Mouse (Mus musculus) CH12.LX (cell line): ENCODE results near the gene Hmox1. TPM values are rescaled to one million over a fixed set of nuclear protein-coding genes. Genes with fewer than 3 reads are reported as not detected.

Experiments
- DNase-seq: peaks from one replicate; pipeline ENCODE4 v3.0.0-alpha.2; 2013; ENCODE audit errors: extremely low read depth
- H3K27ac ChIP-seq: 2 replicates; pipeline ENCODE4 v1.5.1; 2012; ENCODE audit warnings: low read depth, mild to moderate bottlenecking, control low read depth, moderate library complexity; ENCODE audit not compliant: insufficient read depth
- H3K27me3 ChIP-seq: replicated peaks from 2 replicates; pipeline ENCODE3; 2012; ENCODE audit warnings: inconsistent platforms
- H3K36me3 ChIP-seq, 2 experiments: replicated peaks in 1 of 2; 2 replicates each; pipeline versions ENCODE3 to v1.6.1; 2012; ENCODE audit warnings: inconsistent platforms in 1 of 2, low read length in 1 of 2, mild to moderate bottlenecking in 1 of 2, mixed read lengths in 1 of 2, moderate library complexity in 1 of 2; ENCODE audit not compliant: control insufficient read depth in 1 of 2, insufficient read depth in 1 of 2
- H3K4me1 ChIP-seq, 2 experiments: 2 replicates each; pipeline ENCODE4 v1.6.1; 2012; ENCODE audit warnings: inconsistent platforms in 1 of 2, moderate library complexity in 1 of 2; ENCODE audit not compliant: insufficient read depth in 2 of 2, control insufficient read depth in 1 of 2
- H3K4me2 ChIP-seq: 2 replicates; pipeline ENCODE4 v1.6.1; 2012; ENCODE audit warnings: low read depth, mild to moderate bottlenecking, control low read depth; ENCODE audit not compliant: poor library complexity, insufficient read depth, severe bottlenecking
- H3K4me3 ChIP-seq, 3 experiments: fragments of 150-350 bp in 1 of 3; sonication (generic) in 1 of 3; replicated peaks in 1 of 3; 2 replicates each; pipeline versions ENCODE3 to v1.5.1; 2011 to 2012; ENCODE audit warnings: low read depth in 2 of 3, low read length in 2 of 3, mild to moderate bottlenecking in 2 of 3, moderate library complexity in 2 of 3, control low read depth in 1 of 3, improper control_type of control experiment in 1 of 3, inconsistent platforms in 1 of 3, mixed read lengths in 1 of 3; ENCODE audit not compliant: poor library complexity in 1 of 3
- H3K79me2 ChIP-seq: replicated peaks from 2 replicates; pipeline ENCODE4 v1.6.1; 2012; ENCODE audit warnings: mild to moderate bottlenecking, moderate library complexity; ENCODE audit not compliant: control insufficient read depth, poor library complexity, insufficient read depth, severe bottlenecking; ENCODE audit errors: extremely low read depth
- H3K9ac ChIP-seq: 2 replicates; pipeline ENCODE4 v1.6.1; 2012; ENCODE audit warnings: low read depth, mild to moderate bottlenecking, control low read depth, moderate library complexity; ENCODE audit not compliant: insufficient read depth
- H3K9me3 ChIP-seq: replicated peaks from 2 replicates; pipeline ENCODE3; 2012; ENCODE audit warnings: low read length, inconsistent platforms, mixed read lengths
- CHD1 ChIP-seq: IDR thresholded peaks from 2 replicates; pipeline ENCODE4 v1.6.1; 2012; ENCODE audit warnings: low read depth, low read length, improper control_type of control experiment, inconsistent platforms
- CHD2 ChIP-seq: IDR thresholded peaks from 2 replicates; pipeline ENCODE4 v1.6.1; 2011; ENCODE audit warnings: low read length, improper control_type of control experiment
- E2F4 ChIP-seq: IDR thresholded peaks from 2 replicates; pipeline ENCODE4 v1.6.1; 2011; ENCODE audit warnings: low read depth, low read length, improper control_type of control experiment; ENCODE audit not compliant: insufficient replicate concordance
- ELF1 ChIP-seq: IDR thresholded peaks from 2 replicates; pipeline ENCODE4 v1.6.1; 2014; ENCODE audit warnings: low read depth, mild to moderate bottlenecking, inconsistent platforms, low read length, improper control_type of control experiment
- ETS1 ChIP-seq: conservative IDR thresholded peaks from 2 replicates; pipeline ENCODE4 v1.6.1; 2012; ENCODE audit warnings: low read depth, mild to moderate bottlenecking, inconsistent platforms, low read length, improper control_type of control experiment, moderate library complexity
- GABPA ChIP-seq: IDR thresholded peaks from 2 replicates; pipeline ENCODE4 v1.6.1; 2012; ENCODE audit warnings: low read depth, low read length, improper control_type of control experiment, inconsistent platforms; ENCODE audit not compliant: insufficient replicate concordance
- HCFC1 ChIP-seq: IDR thresholded peaks from 2 replicates; pipeline ENCODE4 v1.6.1; 2012; ENCODE audit warnings: low read depth, mild to moderate bottlenecking, inconsistent platforms, low read length, improper control_type of control experiment
- IRF4 ChIP-seq: IDR thresholded peaks from 2 replicates; pipeline ENCODE4 v1.6.1; 2014; ENCODE audit warnings: low read depth, mild to moderate bottlenecking, inconsistent platforms, low read length, improper control_type of control experiment
- JUN ChIP-seq: IDR thresholded peaks from 2 replicates; pipeline ENCODE4 v1.6.1; 2011; ENCODE audit warnings: low read depth, mild to moderate bottlenecking, low read length, improper control_type of control experiment, moderate library complexity; ENCODE audit not compliant: insufficient read depth
- JUND ChIP-seq: conservative IDR thresholded peaks from 2 replicates; pipeline ENCODE4 v1.6.1; 2011; ENCODE audit warnings: low read depth, low read length, improper control_type of control experiment
- KAT2A ChIP-seq: IDR thresholded peaks from 2 replicates; pipeline ENCODE4 v1.6.1; 2012; ENCODE audit warnings: low read length, improper control_type of control experiment, inconsistent platforms; ENCODE audit not compliant: insufficient replicate concordance
- MAX ChIP-seq: IDR thresholded peaks from 2 replicates; pipeline ENCODE4 v1.6.1; 2011; ENCODE audit warnings: low read length, improper control_type of control experiment
- MAZ ChIP-seq: IDR thresholded peaks from 2 replicates; pipeline ENCODE4 v1.6.1; 2012; ENCODE audit warnings: low read depth, mild to moderate bottlenecking, inconsistent platforms, low read length, improper control_type of control experiment, moderate library complexity
- MXI1 ChIP-seq: IDR thresholded peaks from 2 replicates; pipeline ENCODE4 v1.6.1; 2011; ENCODE audit warnings: mild to moderate bottlenecking, low read depth, low read length, improper control_type of control experiment
- MYC ChIP-seq: IDR thresholded peaks from 2 replicates; pipeline ENCODE4 v1.6.1; 2011; ENCODE audit warnings: low read depth, mild to moderate bottlenecking, improper control_type of control experiment, low read length
- NELFE ChIP-seq: IDR thresholded peaks from 2 replicates; pipeline ENCODE4 v1.6.1; 2011; ENCODE audit warnings: low read depth, low read length, improper control_type of control experiment
- NRF1 ChIP-seq: IDR thresholded peaks from 2 replicates; pipeline ENCODE4 v1.6.1; 2014; ENCODE audit warnings: low read depth, mild to moderate bottlenecking, inconsistent platforms, low read length, improper control_type of control experiment, moderate library complexity
- POLR2A ChIP-seq: IDR thresholded peaks from 2 replicates; pipeline ENCODE4 v1.6.1; 2011; ENCODE audit warnings: low read depth, mild to moderate bottlenecking, improper control_type of control experiment, low read length
- POLR2AphosphoS2 ChIP-seq: IDR thresholded peaks from 2 replicates; pipeline ENCODE4 v1.6.1; 2011; ENCODE audit warnings: low read depth, low read length, improper control_type of control experiment
- RAD21 ChIP-seq: IDR thresholded peaks from 2 replicates; pipeline ENCODE4 v1.6.1; 2011; ENCODE audit warnings: low read depth, mild to moderate bottlenecking, low read length, improper control_type of control experiment, moderate library complexity
- RCOR1 ChIP-seq: conservative IDR thresholded peaks from 2 replicates; pipeline ENCODE4 v1.6.1; 2012; ENCODE audit warnings: low read depth, mild to moderate bottlenecking, inconsistent platforms, low read length, improper control_type of control experiment
- SIN3A ChIP-seq: IDR thresholded peaks from 2 replicates; pipeline ENCODE4 v1.6.1; 2012; ENCODE audit warnings: low read length, improper control_type of control experiment, inconsistent platforms
- TBP ChIP-seq: conservative IDR thresholded peaks from 2 replicates; pipeline ENCODE4 v1.6.1; 2011; ENCODE audit warnings: low read depth, low read length, improper control_type of control experiment
- TCF12 ChIP-seq: IDR thresholded peaks from 2 replicates; pipeline ENCODE4 v1.6.1; 2014; ENCODE audit warnings: low read depth, mild to moderate bottlenecking, inconsistent platforms, low read length, improper control_type of control experiment
- UBTF ChIP-seq: IDR thresholded peaks from 2 replicates; pipeline ENCODE4 v1.6.1; 2012; ENCODE audit warnings: low read depth, mild to moderate bottlenecking, inconsistent platforms, low read length, improper control_type of control experiment, moderate library complexity
- ZC3H11A ChIP-seq: IDR thresholded peaks from 2 replicates; pipeline ENCODE4 v1.6.1; 2012; ENCODE audit warnings: low read depth, mild to moderate bottlenecking, inconsistent platforms, low read length, improper control_type of control experiment
- ZKSCAN1 ChIP-seq: IDR thresholded peaks from 2 replicates; pipeline ENCODE4 v1.6.1; 2012; ENCODE audit warnings: low read depth, inconsistent platforms, low read length, improper control_type of control experiment, borderline replicate concordance
- ZMIZ1 ChIP-seq: IDR thresholded peaks from 2 replicates; pipeline ENCODE4 v1.6.1; 2012; ENCODE audit warnings: low read depth, mild to moderate bottlenecking, inconsistent platforms, low read length, improper control_type of control experiment
- ZNF384 ChIP-seq: IDR thresholded peaks from 2 replicates; pipeline ENCODE4 v1.6.1; 2012; ENCODE audit warnings: low read depth, low read length, improper control_type of control experiment, inconsistent platforms
- dilution Hi-C: fragments of 300-500 bp; cut with MboI; formaldehyde crosslinking; loops from 2 replicates; pipeline ENCODE4 v1.14.3; 2020; ENCODE audit warnings: low sequenced_read_pairs; ENCODE audit not compliant: extremely low pct_unique_long_range_greater_than_20kb, extremely low pct_ligation_motif_present
- in situ Hi-C: fragments of 300-500 bp; cut with MboI; formaldehyde crosslinking; loops from 3 replicates; pipeline ENCODE4 v1.14.3; 2019; ENCODE audit warnings: low sequenced_read_pairs, low pct_ligation_motif_present, low pct_unique_long_range_greater_than_20kb, mixed read lengths
- polyA plus RNA-seq: library from polyadenylated mRNA; unstranded; fragments of >175 nt; gene quantifications from 2 replicates; pipeline ENCODE4 v1.2.1, GENCODE M21; 2012; ENCODE audit warnings: low read depth; ENCODE audit not compliant: insufficient read length
- total RNA-seq, 2 experiments: library from RNA; depleted of rRNA; stranded (reverse); fragments of 300-350 nt in 1 of 2; fragments of >200 nt in 1 of 2; gene quantifications; 2 replicates each; pipeline ENCODE4 v1.2.3; 2012 to 2014

The Hmox1 gene
- total and polyA plus RNA-seq, 3 experiments, result 39.7 to 92.2 (median 67.3) TPM

DNA sequence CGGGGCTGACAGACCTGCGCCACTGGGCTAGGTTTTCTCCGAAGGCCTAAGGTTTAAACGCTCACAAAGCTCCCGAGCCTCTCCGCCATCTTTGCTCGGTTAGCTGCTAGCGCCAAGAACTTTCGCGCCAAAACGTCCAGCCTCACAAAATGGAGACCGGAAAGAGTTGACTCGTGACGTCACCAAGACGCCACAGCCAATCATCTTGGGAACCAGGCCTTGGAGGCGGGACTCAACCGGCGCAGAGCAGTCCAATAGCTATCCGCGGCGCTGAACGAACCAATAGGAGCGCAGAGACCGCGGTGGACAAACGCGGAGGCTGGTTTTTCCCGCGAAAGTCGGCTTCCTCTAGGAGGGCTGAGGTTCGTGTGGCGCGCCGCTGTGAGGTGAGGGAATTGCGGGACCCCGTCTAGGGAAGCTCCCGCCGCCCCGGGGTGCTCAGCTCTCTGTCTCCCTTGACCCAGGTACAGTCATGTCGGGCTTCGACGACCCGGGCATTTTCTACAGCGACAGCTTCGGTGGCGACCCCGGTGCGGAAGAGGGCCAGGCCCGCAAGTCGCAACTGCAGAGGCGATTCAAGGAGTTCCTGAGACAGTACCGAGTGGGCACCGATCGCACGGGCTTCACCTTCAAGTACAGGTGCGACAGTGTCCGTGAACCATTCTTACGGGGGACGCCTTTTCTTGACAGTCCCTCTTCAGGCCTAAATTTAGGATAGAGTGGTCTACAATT is 16.0 kb downstream of the Hmox1 start, which contains the start of gene Mcm5:
Mcm5 (plus strand) TSS at position 334 of the 732 bp plus-strand sequence.
- Histone ChIP-seq H3K4me1 (peaks cover 11 to 39% of the 10 kb centered on the region in 2 experiments), H3K79me2 (peaks cover 36% of the 10 kb centered on the region), H3K9me3 (no peaks in the 10 kb centered on the region), H3K27ac (peak within 1 kb of the TSS; percentile 42; the same call in 1 of the 2 replicates), H3K9ac (peak within 1 kb of the TSS; percentile 97), H3K27me3 (no peaks in the 10 kb centered on the region), H3K4me2 (peak within 1 kb of the TSS; percentile 83)
- DNase-seq, result peak; percentile 99
- TF ChIP-seq E2F4, result peak; percentile 100
- TF ChIP-seq ELF1, result peak; percentile 78
- TF ChIP-seq MAZ, result no peak
- TF ChIP-seq JUND, result peak; percentile 54; the same call in 1 of the 2 replicates
- 0 out of 2 replicates have a peak, but pooled peaks have one; percentile 29 for TF ChIP-seq CHD1
- peak; percentile 40; the same call in 1 of the 2 replicates for TF ChIP-seq JUN
- 0 out of 2 replicates have a peak, but pooled peaks have one; percentile 18 for TF ChIP-seq ETS1
- no peak for TF ChIP-seq RAD21
- TF ChIP-seq MYC, result peak; percentile 62; the same call in 1 of the 2 replicates
- TF ChIP-seq TBP, result peak; percentile 84
- peak; percentile 87 for TF ChIP-seq POLR2AphosphoS2
- TF ChIP-seq POLR2A, result peak; percentile 80
- peak; percentile 96 for TF ChIP-seq ZC3H11A
- peak; percentile 98 for TF ChIP-seq SIN3A
- TF ChIP-seq CHD2, result peak; percentile 91
- TF ChIP-seq MAX, result peak; percentile 79
- TF ChIP-seq NRF1, result peak; percentile 72
- TF ChIP-seq ZNF384, result no peak
- TF ChIP-seq RCOR1, result peak; percentile 68; the same call in 1 of the 2 replicates
- no peak for TF ChIP-seq ZKSCAN1
- TF ChIP-seq HCFC1, result peak; percentile 83
- peak; percentile 82 for TF ChIP-seq TCF12
- TF ChIP-seq MXI1, result peak; percentile 90; the same call in 1 of the 2 replicates
- peak; percentile 92 for TF ChIP-seq KAT2A
- TF ChIP-seq NELFE, result peak; percentile 73
- TF ChIP-seq IRF4, result peak; percentile 27; the same call in 1 of the 2 replicates
- TF ChIP-seq ZMIZ1, result peak; percentile 74; the same call in 1 of the 2 replicates
- TF ChIP-seq UBTF, result no peak
- TF ChIP-seq GABPA, result no peak; the same call in 1 of the 2 replicates
- TF ChIP-seq, all 38 proteins: peak for 23
- dilution Hi-C loops, result no loop called here
- Histone ChIP-seq H3K4me3 (peak within 1 kb of the TSS; percentile 64 to 91 (median 84)), H3K36me3 (peaks cover 31 to 57% of the 10 kb centered on the region in 2 experiments)
- in situ Hi-C loops, result loop anchor here (5.0 kb wide), 1 partner anchor 37 kb away; no protein-coding TSS in a partner anchor
